Mouse (Mus musculus) adrenal gland, adult 2 months (tissue): ENCODE data around the gene Hsd17b3. TPM values are rescaled to one million over a fixed set of nuclear protein-coding genes. Genes with fewer than 3 reads are reported as not detected.
"Not testable (repeated sequence)": the region's sequence is repeated elsewhere in the genome, so short reads cannot be mapped to it uniquely, and the experiment has no call there.

Experiments
- DNase-seq: peaks from one replicate; pipeline ENCODE4 v3.0.0; 2021
- polyA plus RNA-seq: library from polyadenylated mRNA; depleted of rRNA; stranded (reverse); fragments of >200 nt; gene quantifications from 2 replicates; pipeline ENCODE4 v1.2.3, GENCODE M21; 2012
- total RNA-seq, 2 experiments: library from RNA; stranded (reverse); gene quantifications; 2 replicates each; pipeline ENCODE4 v1.2.3; 2021

The Hsd17b3 gene
- total and polyA plus RNA-seq, 3 experiments = 0.63 to 2.0 TPM; not detected in 1

DNA sequence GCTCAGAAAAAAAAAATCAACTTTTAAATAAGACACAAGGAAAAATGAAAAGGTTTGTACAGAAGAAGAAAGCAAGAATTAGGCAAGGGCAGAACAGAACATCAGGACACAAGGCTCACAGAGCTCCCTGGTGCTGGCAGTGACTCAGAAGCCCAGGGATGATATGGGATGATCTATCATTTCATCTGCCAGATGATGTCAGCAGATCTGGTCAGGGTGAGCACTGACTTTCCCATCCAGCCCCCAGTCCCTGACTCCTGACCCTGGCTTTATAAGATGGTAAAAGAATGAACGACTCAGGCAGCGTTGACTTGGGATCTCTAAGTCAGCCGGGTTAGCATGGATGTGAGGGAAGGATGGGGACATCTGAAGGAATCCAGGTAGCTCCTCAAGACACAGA is 5.7 kb downstream of the Hsd17b3 start:
- DNase-seq = peak; percentile 75

GRCm38 (mm10) chr13:64081012-64081919 is 7.8 kb downstream of the Hsd17b3 start:
- no peak for DNase-seq

DNA sequence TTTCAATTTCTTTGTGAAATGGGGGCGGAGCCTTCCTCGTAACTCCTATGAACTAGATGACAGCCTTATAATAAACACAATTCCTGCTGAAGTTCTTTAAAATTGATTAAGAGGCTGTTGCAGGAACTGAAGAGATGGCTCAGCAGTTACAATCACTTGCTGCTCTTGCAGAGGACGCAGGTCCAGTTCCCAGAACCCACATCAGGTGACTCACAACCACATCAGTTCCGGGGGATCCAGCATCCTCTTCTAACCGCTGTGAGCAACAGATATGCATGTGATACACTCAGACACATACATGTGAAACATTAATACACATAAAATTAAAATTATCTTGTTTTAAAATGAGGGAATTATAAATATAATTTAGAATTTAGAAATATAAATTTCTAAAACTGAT is 11.4 kb downstream of the Hsd17b3 start:
- no peak for DNase-seq

DNA sequence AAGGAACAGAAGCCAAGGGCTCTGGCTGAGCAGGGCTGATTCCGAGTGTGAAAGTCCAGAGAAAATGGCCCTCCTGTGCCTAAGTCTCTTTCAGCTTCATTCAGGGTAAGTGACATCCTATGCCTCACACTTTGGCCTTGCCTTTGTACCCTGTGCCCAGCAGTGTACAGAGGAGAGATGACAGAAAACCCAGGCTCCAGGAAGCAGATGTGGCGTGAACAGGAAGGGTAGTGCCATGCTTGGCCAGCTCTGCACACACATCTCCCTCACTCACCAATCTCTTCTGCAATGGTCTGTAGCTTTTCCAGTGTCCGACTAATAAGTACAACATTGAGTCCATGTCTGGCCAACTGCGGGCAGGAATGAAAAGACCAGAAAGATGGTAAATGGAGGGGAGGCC is 13.0 kb downstream of the Hsd17b3 start:
- no peak for DNase-seq

DNA sequence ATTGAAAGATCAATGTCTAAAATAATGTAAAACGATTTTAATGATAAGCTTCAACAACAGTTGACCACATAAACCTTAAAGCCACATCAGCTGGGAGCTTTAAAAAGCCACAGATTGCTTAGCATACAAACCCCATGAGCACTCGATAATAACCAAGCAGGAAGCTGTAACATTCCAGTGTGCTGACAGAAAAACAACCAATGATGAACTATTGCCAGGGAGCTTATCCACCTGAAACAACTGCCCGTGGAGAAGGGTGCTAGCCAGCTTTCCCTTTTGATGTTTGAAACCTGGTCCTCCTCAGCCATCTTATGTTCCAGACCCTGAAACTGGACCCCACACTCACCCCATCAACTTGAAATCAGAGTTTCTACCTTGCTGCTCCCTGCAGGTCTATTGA is 22.4 kb downstream of the Hsd17b3 start:
- no peak for DNase-seq

DNA sequence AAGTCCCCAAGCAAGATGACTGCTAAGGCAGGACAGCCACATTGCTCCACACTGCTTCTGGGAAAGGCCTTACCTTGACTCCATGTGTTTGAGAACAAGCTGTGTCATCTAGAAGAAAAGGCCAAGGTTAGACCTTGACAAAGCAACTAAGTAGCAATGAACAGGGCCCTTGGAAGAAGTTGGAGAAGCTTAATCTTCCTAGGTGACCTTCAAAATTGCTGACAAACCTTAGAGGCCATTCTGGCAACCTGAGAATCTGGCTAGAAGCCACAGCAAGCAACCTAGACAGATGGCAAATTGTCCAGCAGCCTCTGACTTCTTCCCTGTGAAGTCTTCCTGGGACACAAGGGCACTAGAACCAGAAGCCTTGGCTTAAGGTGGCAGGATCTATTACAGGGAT is 24.8 kb downstream of the Hsd17b3 start:
- DNase-seq = peak; percentile 72

DNA sequence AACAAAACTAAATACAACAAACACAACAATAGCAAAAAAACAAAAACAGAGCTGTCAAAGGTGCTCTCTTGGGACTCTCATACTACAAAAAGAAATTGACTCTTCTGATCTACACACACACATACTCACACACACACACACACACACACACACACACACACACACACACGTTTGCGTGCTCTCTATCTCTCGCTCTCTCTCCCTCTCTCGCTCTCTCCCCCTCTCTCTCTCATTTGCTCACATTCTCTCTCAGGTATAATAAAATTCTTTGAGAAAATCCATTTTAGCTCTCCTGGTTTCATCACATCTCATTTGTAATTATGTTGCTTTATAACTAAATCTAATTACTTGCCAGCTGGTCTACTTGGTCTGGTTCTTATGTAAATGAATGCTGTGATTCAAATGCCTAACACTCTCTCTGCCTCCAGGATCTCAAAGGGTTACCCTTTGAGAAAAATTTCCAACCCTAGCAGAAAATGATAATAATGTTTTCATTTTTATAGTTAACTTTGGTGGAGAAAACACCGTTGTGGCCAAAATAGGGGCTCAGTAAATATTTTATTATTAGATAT is 28.0 kb downstream of the Hsd17b3 start:
- no peak for DNase-seq

DNA sequence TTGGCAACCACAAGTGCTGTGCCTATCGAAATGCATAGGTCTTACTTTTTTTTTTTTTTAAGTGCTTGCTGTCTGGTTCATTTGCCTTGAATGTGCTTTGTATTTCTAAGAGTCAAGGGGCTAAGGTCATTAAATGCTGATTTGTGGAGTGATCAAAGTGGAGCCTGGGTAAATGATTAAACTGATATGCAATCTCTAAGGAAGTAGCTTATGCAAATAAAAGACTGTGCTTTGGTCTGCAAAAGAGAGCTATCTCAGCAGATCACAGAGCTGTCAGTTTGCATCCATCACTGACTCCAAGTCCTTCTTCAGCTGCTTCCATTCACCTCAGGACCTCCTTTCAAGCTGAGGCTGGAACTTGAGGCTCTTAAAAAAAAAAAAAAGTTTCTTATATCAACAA is 35.1 kb downstream of the Hsd17b3 start:
- no peak for DNase-seq

GRCm38 (mm10) chr13:64052281-64052680 is 36.7 kb downstream of the Hsd17b3 start:
- DNase-seq = not testable (repeated sequence)

DNA sequence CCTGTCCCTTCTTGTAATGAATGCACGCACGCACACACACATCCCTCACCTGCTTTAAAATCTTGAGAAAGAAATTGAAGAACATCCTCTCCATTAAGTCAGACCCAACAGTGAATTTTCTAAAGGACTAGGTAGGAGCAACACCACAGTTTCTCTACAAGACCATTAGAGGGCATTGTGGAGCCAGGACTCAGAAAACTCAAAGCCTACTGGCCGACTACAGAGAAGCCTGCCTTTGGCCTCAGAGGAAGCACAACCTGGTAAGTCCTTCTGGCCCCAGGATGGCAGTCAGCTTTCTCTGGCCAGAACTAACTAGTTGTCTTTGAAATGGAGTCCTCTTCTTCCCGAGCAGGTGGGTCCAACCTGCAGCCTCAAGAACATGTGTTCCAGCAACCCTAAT is 38.1 kb downstream of the Hsd17b3 start:
- peak; percentile 67 for DNase-seq

GRCm38 (mm10) chr13:64049535-64049934 is 39.5 kb downstream of the Hsd17b3 start:
- no peak for DNase-seq

DNA sequence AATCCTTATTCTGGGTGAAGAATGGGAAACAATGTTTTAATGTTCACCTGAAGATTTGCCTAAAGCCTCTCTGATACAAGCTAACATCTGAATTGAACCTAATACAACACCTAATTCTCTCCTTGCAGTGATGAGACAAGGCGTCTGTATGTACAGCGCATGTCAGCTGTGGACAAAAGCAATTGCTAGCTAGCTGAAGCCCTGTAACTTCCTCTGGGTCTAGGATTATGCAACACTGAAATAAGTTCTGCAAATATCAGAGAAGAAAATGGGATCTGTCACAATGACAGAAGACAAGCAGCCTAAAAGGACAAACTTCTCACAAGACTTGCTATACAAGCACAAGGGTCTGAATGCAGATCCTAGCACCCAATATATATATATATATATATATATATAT is 40.6 kb downstream of the Hsd17b3 start:
- DNase-seq = no peak

GRCm38 (mm10) chr13:64039976-64040375 is 49.1 kb downstream of the Hsd17b3 start:
- no peak for DNase-seq

- DNase-seq = no peak
Observed at GRCm38 (mm10) chr13:64038114-64038513, 50.9 kb downstream of the Hsd17b3 start.

DNA sequence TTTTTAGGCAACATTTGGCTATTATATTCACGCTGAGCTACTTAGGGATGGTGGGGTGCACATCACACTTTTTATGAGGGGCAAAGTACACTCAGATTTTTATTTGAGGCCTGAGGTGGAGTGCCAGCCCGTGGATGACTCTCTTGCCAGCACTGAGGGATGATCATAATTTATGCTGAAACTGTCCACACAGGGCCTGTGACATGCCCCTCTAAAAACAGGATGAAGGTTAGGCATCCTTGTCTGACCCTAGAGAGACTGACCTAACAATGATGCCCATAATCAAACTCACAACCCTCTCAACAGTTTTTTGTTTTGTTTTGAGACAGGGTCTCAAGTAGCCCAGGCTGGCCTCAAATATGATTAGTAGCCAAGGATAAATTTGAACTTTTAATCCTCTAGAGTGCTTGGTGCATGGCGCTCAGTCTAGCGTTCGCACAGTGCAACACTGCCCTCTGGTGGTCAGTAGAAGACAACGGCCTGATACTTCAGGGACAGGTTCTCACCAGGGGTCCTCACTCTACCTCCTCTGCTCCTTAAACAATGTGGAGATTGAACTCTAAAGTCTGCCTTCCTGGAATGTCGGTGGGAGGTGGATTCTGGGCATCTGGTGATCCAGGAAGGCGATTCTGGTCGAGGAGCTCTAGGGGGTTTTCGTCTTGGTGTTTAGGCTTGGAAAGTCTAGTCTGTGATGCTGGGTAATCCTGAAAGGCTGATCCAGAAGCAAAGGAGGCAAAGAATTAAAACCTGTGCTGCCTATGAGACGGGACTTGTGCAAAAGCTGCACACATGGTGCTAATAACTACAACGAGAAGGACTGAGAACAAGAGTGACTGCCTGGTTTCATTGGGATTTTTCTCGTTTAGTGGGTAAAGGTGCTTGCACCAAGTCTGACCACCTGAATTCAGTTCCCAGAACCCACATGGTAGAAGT is 52.7 kb downstream of the Hsd17b3 start:
- DNase-seq = peak; percentile 52

DNA sequence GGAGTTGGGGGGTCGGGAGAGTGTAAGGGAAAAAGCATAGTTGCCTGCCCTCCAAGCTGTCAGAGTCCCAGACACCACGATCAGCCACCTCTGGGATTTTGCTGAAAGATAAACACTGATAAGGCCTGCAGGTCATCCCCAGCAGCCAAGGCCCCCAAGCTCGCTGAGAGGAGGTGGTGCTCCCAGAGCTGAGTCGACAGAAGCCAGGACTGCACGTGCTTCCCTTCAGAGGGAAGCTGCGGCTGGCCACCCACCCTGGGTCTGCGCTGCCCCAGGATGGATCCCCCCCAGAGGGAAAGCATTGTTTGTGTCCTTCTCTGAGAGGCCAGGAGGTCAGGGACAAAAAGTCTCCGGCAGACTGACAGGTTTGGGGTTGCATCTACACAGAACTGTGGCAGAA is 54.0 kb downstream of the Hsd17b3 start:
- peak; percentile 5 for DNase-seq

GRCm38 (mm10) chr13:64033921-64034320 is 55.1 kb downstream of the Hsd17b3 start:
- DNase-seq = no peak

- DNase-seq = no peak
Observed at GRCm38 (mm10) chr13:64033181-64033580, 55.8 kb downstream of the Hsd17b3 start.

DNA sequence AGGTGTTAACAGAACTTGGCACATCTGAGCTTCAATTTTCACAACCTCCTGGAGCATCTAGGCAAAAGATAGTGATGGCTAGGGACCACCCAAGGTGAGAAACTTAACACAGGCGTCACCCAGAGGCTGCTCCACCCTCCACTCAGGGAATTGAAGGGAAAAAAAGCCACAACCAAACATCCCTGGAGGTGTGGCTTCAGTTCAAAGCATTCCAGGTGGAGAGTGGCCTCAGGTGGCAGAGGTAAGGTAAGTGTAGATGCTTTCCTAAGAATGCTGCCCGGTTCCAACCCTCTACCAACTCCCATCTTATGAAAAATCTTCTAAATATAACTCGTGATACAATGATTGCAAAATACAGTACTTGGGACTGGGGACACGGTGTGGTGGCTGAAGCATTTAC is 57.8 kb downstream of the Hsd17b3 start:
- DNase-seq = no peak

GRCm38 (mm10) chr13:64030792-64031191 is 58.2 kb downstream of the Hsd17b3 start:
- DNase-seq = peak; percentile 41

GRCm38 (mm10) chr13:64024803-64025202 is 64.2 kb downstream of the Hsd17b3 start:
- no peak for DNase-seq

DNA sequence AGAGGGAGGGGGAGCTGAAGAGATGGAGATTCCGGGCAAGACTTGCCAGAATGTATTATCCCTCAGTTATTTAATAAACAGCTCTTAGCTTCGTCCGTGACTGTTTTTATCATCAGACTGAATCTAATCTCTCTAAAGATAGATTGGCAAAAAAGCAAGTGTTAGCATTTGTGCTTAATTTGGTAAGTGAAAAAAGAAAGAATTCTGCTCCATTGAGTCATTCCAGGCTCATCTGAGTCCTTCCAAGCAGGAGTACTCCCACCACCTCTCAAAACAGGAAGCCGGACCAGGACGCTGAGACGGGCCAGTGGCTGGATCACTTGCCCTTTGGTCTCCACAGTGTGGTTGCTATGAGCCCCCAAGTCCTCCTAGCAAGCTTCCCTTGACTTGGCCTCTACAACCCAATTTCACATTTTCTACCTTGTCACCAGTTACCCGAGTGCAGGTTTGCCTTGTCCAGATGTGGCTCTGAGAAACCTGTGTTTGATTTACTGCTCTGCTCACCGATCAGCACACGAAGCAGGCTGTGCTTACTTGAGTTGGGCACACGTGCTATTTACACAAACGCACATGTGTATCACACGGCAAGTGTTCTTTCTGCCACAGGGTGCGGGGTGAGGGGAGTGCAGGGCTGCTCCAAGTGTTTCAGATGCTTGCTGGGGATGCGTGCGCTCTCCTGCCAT is 66.1 kb downstream of the Hsd17b3 start:
- no peak for DNase-seq
